Mouse (Mus musculus) urinary bladder, adult 2 months (tissue): ENCODE data around the gene Olfr1506. TPM values are rescaled to one million over a fixed set of nuclear protein-coding genes. Genes with fewer than 3 reads are reported as not detected.
"Not testable (repeated sequence)": the region's sequence is repeated elsewhere in the genome, so short reads cannot be mapped to it uniquely, and the experiment has no call there.

Source experiments
- DNase-seq: peaks from one replicate; pipeline ENCODE4 v3.0.0; 2022; ENCODE audit warnings: low spot score
- polyA plus RNA-seq: library from polyadenylated mRNA; depleted of rRNA; stranded (reverse); fragments of >200 nt; gene quantifications from 2 replicates; pipeline ENCODE4 v1.2.3, GENCODE M21; 2012; rRNA removed

The Olfr1506 gene
- polyA plus RNA-seq, result not detected in 2 replicates

DNA sequence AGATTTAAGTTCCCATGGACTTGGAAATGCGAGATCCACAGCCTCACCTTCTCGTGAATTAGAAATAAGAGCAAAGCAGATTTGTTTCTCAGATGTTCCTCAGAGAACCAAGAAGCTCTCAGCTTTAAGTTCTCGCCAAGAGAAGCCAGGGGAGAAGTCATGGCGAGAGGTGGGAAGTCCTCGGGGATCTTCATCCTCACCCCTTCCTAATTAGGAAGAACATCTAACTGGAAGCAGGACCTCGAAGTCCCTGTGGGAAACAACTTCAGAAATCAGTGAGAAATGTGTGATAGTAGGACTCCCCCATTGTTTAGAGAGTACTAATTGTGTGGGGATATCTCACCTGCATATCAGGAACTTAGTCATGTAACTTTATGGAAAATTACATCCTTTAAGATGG lies at the start of gene Olfr1506:
Olfr1506 (minus strand) TSS at position 101 of the 400 bp plus-strand sequence.
- DNase-seq, result not testable (repeated sequence)

DNA sequence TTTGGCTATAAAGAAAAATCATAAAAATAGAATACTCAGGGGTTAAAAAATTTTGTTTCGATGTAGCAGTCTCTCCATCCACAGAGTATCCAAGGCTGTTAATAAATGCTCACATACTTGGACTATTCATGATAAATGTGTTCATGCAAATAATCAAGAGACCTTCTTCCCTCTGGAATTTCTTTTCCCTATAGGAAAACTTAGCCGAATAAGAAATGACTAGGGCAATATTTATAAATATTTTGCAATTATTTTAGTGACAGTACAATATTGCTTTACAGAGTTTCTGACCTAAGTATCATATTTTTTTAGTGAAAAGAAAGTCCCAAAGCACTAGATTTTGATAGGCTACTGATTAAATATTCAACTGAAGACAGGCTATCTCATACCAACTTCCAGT lies 46.6 kb upstream of the Olfr1506 start, which contains the start of gene Olfr1271:
Olfr1271 (minus strand) TSS at position 101 of the 400 bp plus-strand sequence.
- DNase-seq, result no peak

DNA sequence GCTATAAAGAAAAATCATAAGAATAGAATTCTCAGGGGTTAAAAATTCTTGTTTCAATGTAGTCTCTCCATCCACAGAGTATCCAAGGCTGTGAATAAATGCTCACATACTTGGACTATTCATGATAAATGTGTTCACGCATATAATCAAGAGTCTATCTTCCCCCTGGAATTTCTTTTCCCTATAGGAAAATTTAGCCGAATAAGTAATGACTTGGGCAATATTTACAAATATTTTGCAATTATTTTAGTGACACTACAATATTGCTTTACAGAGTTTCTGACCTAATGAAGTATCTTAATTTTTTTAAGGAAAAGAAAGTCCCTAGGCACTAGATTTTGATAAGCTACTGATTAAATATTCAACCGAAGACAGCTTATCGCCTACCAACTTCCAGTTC lies 33.2 kb upstream of the Olfr1506 start, which contains the start of gene Olfr142:
Olfr142 (minus strand) TSS at position 101 of the 400 bp plus-strand sequence.
- no peak for DNase-seq

DNA sequence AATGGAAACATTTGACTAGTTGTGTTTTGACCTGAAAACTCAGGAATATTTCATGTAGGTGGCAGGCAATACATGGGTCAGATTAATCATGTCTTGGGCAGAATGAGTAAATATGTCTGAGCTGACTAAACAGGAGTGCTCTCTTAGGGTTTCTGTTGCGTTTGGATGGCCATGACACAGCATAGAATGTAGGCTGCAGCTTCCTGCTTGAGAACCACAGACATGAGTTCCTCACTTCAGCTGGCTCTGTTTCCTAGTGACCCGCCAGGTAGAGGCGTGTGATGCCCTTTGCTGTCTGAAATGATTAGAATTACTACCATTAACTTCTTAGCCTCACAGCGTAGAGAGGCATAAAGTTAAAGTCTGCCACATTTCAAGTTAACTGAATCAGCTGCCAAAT lies 24.7 kb downstream of the Olfr1506 start:
- not testable (repeated sequence) for DNase-seq

DNA sequence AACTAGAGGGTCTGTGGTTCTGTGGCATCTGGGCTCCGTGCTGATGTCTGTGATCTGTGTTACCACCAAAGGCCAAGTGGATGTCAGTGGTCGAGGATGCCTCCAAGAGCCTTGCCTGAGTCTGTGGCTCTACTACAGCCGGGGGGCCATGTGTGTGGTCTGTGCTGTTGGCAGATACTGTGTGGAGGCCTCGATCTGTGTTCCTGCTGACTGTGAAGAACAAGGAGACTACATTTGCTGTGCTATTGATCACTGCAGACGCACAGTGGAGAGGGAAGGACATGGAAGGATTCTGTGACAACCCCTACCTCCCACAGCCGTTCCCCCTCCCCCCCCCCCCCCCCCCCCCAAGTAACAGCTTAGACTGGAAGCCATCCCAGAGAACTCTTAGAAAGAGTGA lies 29.0 kb downstream of the Olfr1506 start:
- not testable (repeated sequence) for DNase-seq

DNA sequence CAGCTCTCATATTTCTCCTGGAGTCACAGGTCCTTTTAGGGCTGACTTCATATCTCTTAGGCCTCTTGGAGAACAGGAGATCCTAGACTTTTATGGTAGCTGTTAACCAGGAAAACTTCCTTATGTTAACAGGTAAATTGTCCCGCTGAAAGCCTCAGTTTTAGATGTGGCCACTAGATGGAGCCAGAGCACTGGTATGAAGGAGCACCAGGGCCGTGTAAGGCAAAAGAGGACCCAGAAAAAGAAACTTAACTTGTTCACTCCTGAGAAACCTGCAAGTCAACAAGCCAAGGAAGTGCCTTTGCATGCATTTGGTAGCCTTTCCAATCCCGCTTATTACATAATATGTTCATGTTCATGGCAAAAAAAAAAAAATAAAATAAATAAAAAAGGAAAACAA lies 29.5 kb downstream of the Olfr1506 start:
- DNase-seq, result not testable (repeated sequence)

DNA sequence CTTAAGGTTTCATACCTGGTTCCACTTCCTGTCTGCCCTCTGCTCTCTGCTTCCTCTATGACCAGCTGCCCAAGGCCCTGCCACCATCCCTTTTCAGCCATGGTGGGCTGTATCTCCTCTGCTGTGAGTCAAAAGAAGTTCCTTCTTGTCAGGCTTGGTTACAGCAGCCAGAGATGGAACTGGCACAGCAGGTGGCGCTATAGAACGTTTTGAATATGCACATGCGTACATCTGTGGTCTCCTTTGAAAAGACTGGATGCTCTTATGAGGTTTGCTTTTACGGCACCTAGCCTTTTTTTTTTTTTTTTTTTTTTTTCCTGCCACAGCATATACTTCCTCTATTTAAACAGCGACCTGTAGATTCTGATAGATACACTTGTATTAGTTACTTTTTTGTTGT lies 37.2 kb downstream of the Olfr1506 start:
- DNase-seq, result not testable (repeated sequence)

DNA sequence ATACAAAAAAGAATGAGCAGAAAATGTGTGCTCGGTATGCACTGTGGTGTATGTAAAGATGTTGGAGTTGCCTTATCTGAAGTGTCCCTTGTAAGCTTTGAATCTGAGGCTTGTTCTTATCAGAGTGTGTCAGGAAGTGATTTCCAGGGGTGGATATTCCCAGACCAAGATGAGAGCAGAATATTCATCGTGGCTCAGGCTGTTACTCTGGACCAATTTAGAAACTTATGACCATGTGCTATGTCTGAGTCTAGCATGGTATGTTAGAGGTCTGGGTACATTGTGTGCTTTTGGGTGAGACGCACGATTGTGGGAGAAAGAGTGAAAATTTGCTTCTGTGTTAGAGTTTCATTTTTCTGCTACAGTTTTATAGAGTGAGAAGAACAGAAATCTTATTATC lies 38.2 kb downstream of the Olfr1506 start:
- not testable (repeated sequence) for DNase-seq

Other genes starting within 250 kb of the Olfr1506 start
- gene Olfr1261, start 233.3 kb downstream of the Olfr1506 start, polyA plus RNA-seq, result not detected in 2 replicates
- not detected in 2 replicates for gene Olfr1262, start 224.3 kb downstream of the Olfr1506 start, polyA plus RNA-seq
- gene Olfr1263, start 212.4 kb downstream of the Olfr1506 start, polyA plus RNA-seq, result not detected in 2 replicates
- not detected in 2 replicates for gene Olfr1264, start 198.9 kb downstream of the Olfr1506 start, polyA plus RNA-seq
- not detected in 2 replicates for gene Olfr1265, start 189.2 kb downstream of the Olfr1506 start, polyA plus RNA-seq
- gene Olfr140, start 160.9 kb downstream of the Olfr1506 start, polyA plus RNA-seq, result not detected in 2 replicates
- gene Olfr1269, start 103.1 kb downstream of the Olfr1506 start, polyA plus RNA-seq, result not detected in 2 replicates
- not detected in 2 replicates for gene Olfr32, start 82.2 kb downstream of the Olfr1506 start, polyA plus RNA-seq
- gene Olfr1270, start 71.4 kb downstream of the Olfr1506 start, polyA plus RNA-seq, result not detected in 2 replicates
- gene Olfr142, start 33.1 kb upstream of the Olfr1506 start, polyA plus RNA-seq, result not detected in 2 replicates
- not detected in 2 replicates for gene Olfr1271, start 46.5 kb upstream of the Olfr1506 start, polyA plus RNA-seq
- not detected in 2 replicates for gene Olfr1272, start 68.3 kb upstream of the Olfr1506 start, polyA plus RNA-seq
- gene Gm13769, start 97.7 kb upstream of the Olfr1506 start, polyA plus RNA-seq, result not detected in 2 replicates
- gene Olfr1274-ps, start 174.2 kb upstream of the Olfr1506 start, polyA plus RNA-seq, result not detected in 2 replicates